Mouse (Mus musculus): ENCODE measurements around the gene Bsnd. TPM values are rescaled to one million over a fixed set of nuclear protein-coding genes. Genes with fewer than 3 reads are reported as not detected.

Bsnd gene
- total and polyA plus RNA-seq, 3 experiments = 0.59 to 3.0 (median 1.8) TPM

- H3K79me2 ChIP-seq (replicated peaks; ENCODE audit: control insufficient read depth, extremely low read depth, insufficient read depth, poor library complexity, severe bottlenecking) = no peaks in the 10 kb centered on the region
- H3K9me3 ChIP-seq (replicated peaks; ENCODE audit: low read length) = no peaks in the 10 kb centered on the region
- in situ Hi-C loops (cut with MboI; ENCODE audit: low pct_ligation_motif_present, low pct_unique_long_range_greater_than_20kb, low sequenced_read_pairs) = loop anchor here (5.0 kb wide), 1 partner anchor 33 kb away; the partner anchor contains the start of gene Bsnd
- no peak overlapping the region for H3K27ac ChIP-seq (ENCODE audit: insufficient read depth, low read depth)
- no peak overlapping the region for H3K9ac ChIP-seq (ENCODE audit: insufficient read depth, low read depth)
- no peak overlapping the region for H3K4me3 ChIP-seq (replicated peaks in 1 of 3; ENCODE audit: low read depth in 2 of 3, low read length in 2 of 3, poor library complexity in 1 of 3)
- dilution Hi-C loops (cut with MboI; ENCODE audit: extremely low pct_ligation_motif_present, extremely low pct_unique_long_range_greater_than_20kb, low sequenced_read_pairs) = no loop called here
- TF ChIP-seq CHD2 (IDR thresholded peaks at IDR 0.05; ENCODE audit: low read length) = no peak
- no peak overlapping the region for H3K4me2 ChIP-seq (ENCODE audit: insufficient read depth, low read depth, poor library complexity, severe bottlenecking)
- peaks cover 9 to 20% of the 10 kb centered on the region in 2 experiments for H3K4me1 ChIP-seq (ENCODE audit: control insufficient read depth in 1 of 2, insufficient read depth in 2 of 2)
- no peaks in the 10 kb centered on the region for H3K27me3 ChIP-seq (replicated peaks)
- DNase-seq (ENCODE audit: extremely low read depth) = no peak
- H3K36me3 ChIP-seq (replicated peaks in 1 of 2; ENCODE audit: control insufficient read depth in 1 of 2, insufficient read depth in 1 of 2, low read length in 1 of 2) = no peaks in the 10 kb centered on the region
Observed at GRCm38 (mm10) chr4:106525001-106525400, 32.9 kb upstream of the Bsnd start.

- H3K4me2 ChIP-seq (ENCODE audit: insufficient read depth, low read depth, poor library complexity, severe bottlenecking) = no peak overlapping the region
- no peaks in the 10 kb centered on the region for H3K36me3 ChIP-seq (replicated peaks in 1 of 2; ENCODE audit: control insufficient read depth in 1 of 2, insufficient read depth in 1 of 2, low read length in 1 of 2)
Observed at GRCm38 (mm10) chr4:106524131-106524530, 32.0 kb upstream of the Bsnd start.

GRCm38 (mm10) chr4:106522547-106522946 is 30.5 kb upstream of the Bsnd start:
- Histone ChIP-seq H3K27ac (ENCODE audit: insufficient read depth, low read depth) (no peak overlapping the region), H3K9ac (ENCODE audit: insufficient read depth, low read depth) (no peak overlapping the region), H3K4me3 (replicated peaks in 1 of 3; ENCODE audit: low read depth in 2 of 3, low read length in 2 of 3, poor library complexity in 1 of 3) (no peak overlapping the region), H3K79me2 (replicated peaks; ENCODE audit: control insufficient read depth, extremely low read depth, insufficient read depth, poor library complexity, severe bottlenecking) (no peaks in the 10 kb centered on the region), H3K27me3 (replicated peaks) (peaks cover 14% of the 10 kb centered on the region), H3K36me3 (replicated peaks in 1 of 2; ENCODE audit: control insufficient read depth in 1 of 2, insufficient read depth in 1 of 2, low read length in 1 of 2) (no peaks in the 10 kb centered on the region), H3K4me2 (ENCODE audit: insufficient read depth, low read depth, poor library complexity, severe bottlenecking) (no peak overlapping the region), H3K9me3 (replicated peaks; ENCODE audit: low read length) (no peaks in the 10 kb centered on the region), H3K4me1 (ENCODE audit: control insufficient read depth in 1 of 2, insufficient read depth in 2 of 2) (peaks cover 4 to 13% of the 10 kb centered on the region in 2 experiments)
- TF ChIP-seq CHD2 (IDR thresholded peaks at IDR 0.05; ENCODE audit: low read length) (no peak), SIN3A (IDR thresholded peaks at IDR 0.05; ENCODE audit: low read length) (no peak), CHD1 (IDR thresholded peaks at IDR 0.05; ENCODE audit: low read depth, low read length) (no peak), UBTF (IDR thresholded peaks at IDR 0.05; ENCODE audit: low read depth, low read length) (no peak), GABPA (IDR thresholded peaks at IDR 0.05; ENCODE audit: insufficient replicate concordance, low read depth, low read length) (no peak), E2F4 (IDR thresholded peaks at IDR 0.05; ENCODE audit: insufficient replicate concordance, low read depth, low read length) (no peak), HCFC1 (IDR thresholded peaks at IDR 0.05; ENCODE audit: low read depth, low read length) (no peak), MAZ (IDR thresholded peaks at IDR 0.05; ENCODE audit: low read depth, low read length) (no peak), MAFK (IDR thresholded peaks at IDR 0.05; ENCODE audit: insufficient replicate concordance, low read length) (no peak), NELFE (IDR thresholded peaks at IDR 0.05; ENCODE audit: low read depth, low read length) (no peak), BHLHE40 (IDR thresholded peaks at IDR 0.05; ENCODE audit: low read depth, low read length) (no peak), MAX (IDR thresholded peaks at IDR 0.05; ENCODE audit: low read length) (no peak), SMC3 (IDR thresholded peaks at IDR 0.05; ENCODE audit: low read depth, low read length) (no peak), TCF12 (IDR thresholded peaks at IDR 0.05; ENCODE audit: low read depth, low read length) (no peak), USF2 (conservative IDR thresholded peaks at IDR 0.05; ENCODE audit: low read depth, low read length) (no peak), ZKSCAN1 (IDR thresholded peaks at IDR 0.05; ENCODE audit: borderline replicate concordance, low read depth, low read length) (no peak), NRF1 (IDR thresholded peaks at IDR 0.05; ENCODE audit: low read depth, low read length) (no peak), ETS1 (conservative IDR thresholded peaks at IDR 0.05; ENCODE audit: low read depth, low read length) (no peak)
- in situ Hi-C loops (cut with MboI; ENCODE audit: low pct_ligation_motif_present, low pct_unique_long_range_greater_than_20kb, low sequenced_read_pairs) (no loop called here), dilution Hi-C loops (cut with MboI; ENCODE audit: extremely low pct_ligation_motif_present, extremely low pct_unique_long_range_greater_than_20kb, low sequenced_read_pairs) (no loop called here)
- DNase-seq (ENCODE audit: extremely low read depth) = no peak

More at GRCm38 (mm10) chr4:106524131-106524530, 32.0 kb upstream of the Bsnd start:
- H3K9ac ChIP-seq (ENCODE audit: insufficient read depth, low read depth) = no peak overlapping the region
- dilution Hi-C loops (cut with MboI; ENCODE audit: extremely low pct_ligation_motif_present, extremely low pct_unique_long_range_greater_than_20kb, low sequenced_read_pairs) (no loop called here), in situ Hi-C loops (cut with MboI; ENCODE audit: low pct_ligation_motif_present, low pct_unique_long_range_greater_than_20kb, low sequenced_read_pairs) (no loop called here)
- H3K27ac ChIP-seq (ENCODE audit: insufficient read depth, low read depth) = no peak overlapping the region
- no peak for DNase-seq (ENCODE audit: extremely low read depth)
- no peaks in the 10 kb centered on the region for H3K79me2 ChIP-seq (replicated peaks; ENCODE audit: control insufficient read depth, extremely low read depth, insufficient read depth, poor library complexity, severe bottlenecking)
- no peaks in the 10 kb centered on the region for H3K27me3 ChIP-seq (replicated peaks)
- H3K4me1 ChIP-seq (ENCODE audit: control insufficient read depth in 1 of 2, insufficient read depth in 2 of 2) = peaks cover 7 to 17% of the 10 kb centered on the region in 2 experiments
- H3K9me3 ChIP-seq (replicated peaks; ENCODE audit: low read length) = no peaks in the 10 kb centered on the region
- no peak for TF ChIP-seq JUN (IDR thresholded peaks at IDR 0.05; ENCODE audit: insufficient read depth, low read depth, low read length)
- TF ChIP-seq MAX (IDR thresholded peaks at IDR 0.05; ENCODE audit: low read length) = no peak
- no peak for TF ChIP-seq SMC3 (IDR thresholded peaks at IDR 0.05; ENCODE audit: low read depth, low read length)
- no peak for TF ChIP-seq IRF4 (IDR thresholded peaks at IDR 0.05; ENCODE audit: low read depth, low read length)
- no peak for TF ChIP-seq TCF12 (IDR thresholded peaks at IDR 0.05; ENCODE audit: low read depth, low read length)
- no peak for TF ChIP-seq ZKSCAN1 (IDR thresholded peaks at IDR 0.05; ENCODE audit: borderline replicate concordance, low read depth, low read length)
- TF ChIP-seq JUND (conservative IDR thresholded peaks at IDR 0.05; ENCODE audit: low read depth, low read length) = no peak
- no peak for TF ChIP-seq MAZ (IDR thresholded peaks at IDR 0.05; ENCODE audit: low read depth, low read length)
- no peak for TF ChIP-seq ELF1 (IDR thresholded peaks at IDR 0.05; ENCODE audit: low read depth, low read length)
- TF ChIP-seq CTCF (conservative IDR thresholded peaks at IDR 0.05 in 1 of 2, IDR thresholded peaks at IDR 0.05 in 1 of 2; ENCODE audit: low read depth in 2 of 2, low read length in 2 of 2) = no peak
- H3K4me3 ChIP-seq (replicated peaks in 1 of 3; ENCODE audit: low read depth in 2 of 3, low read length in 2 of 3, poor library complexity in 1 of 3) = no peak overlapping the region

Data from CH12.LX (cell line).